Mouse (Mus musculus): ENCODE data around the gene Gon4l. TPM values are rescaled to one million over a fixed set of nuclear protein-coding genes. Genes with fewer than 3 reads are reported as not detected.

Gene Gon4l
- total RNA-seq, 2 experiments from 2014 or later: 25.2 to 27.4 TPM

DNA sequence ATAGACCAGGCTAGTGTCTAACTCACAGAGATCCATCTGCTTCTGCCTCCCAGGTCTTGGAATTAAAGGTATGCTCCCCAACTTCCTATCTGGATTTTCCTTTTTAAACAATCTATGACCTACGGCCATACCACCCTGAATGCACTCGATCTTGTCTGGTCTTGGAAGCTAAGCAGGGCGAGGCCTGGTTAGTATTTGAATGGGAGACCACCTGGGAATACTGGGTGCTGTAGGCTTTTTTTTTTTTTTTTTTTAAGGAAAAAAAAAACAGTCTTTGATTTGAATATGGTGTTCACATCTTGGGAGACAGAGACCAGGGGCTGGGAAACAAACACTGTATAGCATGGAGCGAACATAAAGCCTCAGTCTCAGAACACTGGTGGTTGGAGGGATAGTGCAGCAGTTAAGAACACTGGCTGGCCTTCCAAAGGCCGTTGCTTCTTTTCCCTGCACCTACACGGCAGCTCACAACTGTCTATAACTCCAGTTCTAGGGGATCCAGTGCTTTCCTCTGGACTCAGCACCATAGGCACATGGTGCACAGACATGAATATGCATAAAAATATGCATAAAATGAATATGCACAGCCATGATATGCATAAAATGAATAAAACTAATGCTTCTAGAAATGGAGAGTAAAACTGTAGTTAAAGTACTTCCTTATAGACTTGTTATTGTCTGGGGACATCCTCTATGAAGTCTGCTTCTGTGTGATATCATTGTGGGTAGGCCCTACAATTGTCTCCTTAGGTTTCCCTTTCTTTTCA is 71.5 kb downstream of the Gon4l start:
- no peak for DNase-seq (ENCODE audit: low spot score in 2 of 2)

GRCm38 (mm10) chr3:88912585-88912984 is 77.6 kb downstream of the Gon4l start:
- DNase-seq (ENCODE audit: low spot score in 2 of 2): no peak

GRCm38 (mm10) chr3:88913511-88914383 is 78.7 kb downstream of the Gon4l start, which contains the start of gene Msto1:
Gene Msto1, minus strand, starts transcription at chr3:88913999.
- peak; percentile 87 to 90 for DNase-seq (ENCODE audit: low spot score in 2 of 2)

- DNase-seq (ENCODE audit: low spot score in 2 of 2): no peak
Measured at GRCm38 (mm10) chr3:88914384-88914810, 79.4 kb downstream of the Gon4l start.

DNA sequence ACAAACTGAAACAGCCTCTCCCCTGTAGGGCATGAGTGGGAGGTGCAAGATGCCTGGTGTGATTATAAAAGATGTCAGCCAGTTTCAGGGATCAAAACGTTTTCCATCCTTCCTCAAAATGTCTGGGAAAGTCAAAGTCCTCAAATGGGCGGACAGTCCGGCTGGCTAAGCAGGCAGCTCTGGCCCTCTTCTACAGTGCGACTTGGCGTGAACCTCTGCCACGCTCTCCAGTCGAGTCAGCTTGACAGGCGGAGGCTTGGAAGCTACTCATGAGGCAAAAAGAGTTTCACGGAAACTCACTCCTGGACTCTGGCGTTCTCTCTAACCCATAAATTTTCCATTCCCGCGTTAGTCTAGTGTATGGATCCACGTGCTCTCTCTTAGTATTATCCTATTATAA is 84.0 kb downstream of the Gon4l start:
- no peak for DNase-seq (ENCODE audit: low spot score in 2 of 2)

- DNase-seq (ENCODE audit: low spot score in 2 of 2): no peak
Measured at GRCm38 (mm10) chr3:88921411-88921810, 86.4 kb downstream of the Gon4l start.

- DNase-seq (ENCODE audit: low spot score in 2 of 2): no peak
Measured at GRCm38 (mm10) chr3:88923989-88924591, 89.1 kb downstream of the Gon4l start.

GRCm38 (mm10) chr3:88925651-88926050 is 90.6 kb downstream of the Gon4l start:
- DNase-seq (ENCODE audit: low spot score in 2 of 2): no peak

DNA sequence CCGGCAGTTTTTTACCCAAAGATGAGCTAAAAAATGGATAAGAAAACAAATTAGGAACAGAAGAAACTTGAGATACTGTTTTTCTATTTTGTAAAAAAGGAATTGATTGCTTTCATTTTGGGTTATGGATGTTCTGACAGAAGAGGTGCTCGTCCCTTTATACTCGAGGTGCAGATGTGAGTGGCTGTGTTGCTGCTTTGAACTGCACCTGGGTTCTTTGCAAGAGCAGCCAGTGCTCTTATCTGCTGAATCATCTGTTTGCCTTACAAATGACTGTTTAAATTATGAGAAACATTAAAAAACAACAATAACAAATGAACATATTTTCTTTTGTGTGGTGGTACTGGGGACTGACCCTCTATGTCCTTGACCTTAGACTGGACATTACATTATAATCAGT is 94.5 kb downstream of the Gon4l start:
- DNase-seq (ENCODE audit: low spot score in 2 of 2): no peak

- no peak for DNase-seq (ENCODE audit: low spot score in 2 of 2)
Measured at GRCm38 (mm10) chr3:88939071-88939470, 104.0 kb downstream of the Gon4l start.

DNA sequence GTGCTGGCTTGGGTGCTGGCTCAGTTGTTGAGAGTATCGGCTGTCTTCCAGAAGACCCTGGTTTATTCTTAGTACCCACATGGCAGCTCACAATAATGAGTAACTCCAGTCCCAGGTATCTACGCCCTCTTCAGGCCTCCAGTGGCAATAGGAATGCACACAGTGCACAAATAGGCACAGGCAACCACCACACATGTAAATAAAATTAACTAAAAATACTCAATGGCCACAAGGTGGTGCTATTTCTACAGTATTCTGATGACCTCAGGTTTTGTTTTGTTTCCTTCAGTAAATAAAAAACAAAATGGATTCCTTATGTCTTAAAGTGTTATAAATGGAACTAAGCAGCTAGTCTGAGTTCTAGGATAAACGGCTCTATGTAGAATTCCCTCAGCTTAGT is 104.7 kb downstream of the Gon4l start:
- no peak for DNase-seq (ENCODE audit: low spot score in 2 of 2)

GRCm38 (mm10) chr3:88942316-88942880 is 107.4 kb downstream of the Gon4l start:
- DNase-seq (ENCODE audit: low spot score in 2 of 2): no peak

DNA sequence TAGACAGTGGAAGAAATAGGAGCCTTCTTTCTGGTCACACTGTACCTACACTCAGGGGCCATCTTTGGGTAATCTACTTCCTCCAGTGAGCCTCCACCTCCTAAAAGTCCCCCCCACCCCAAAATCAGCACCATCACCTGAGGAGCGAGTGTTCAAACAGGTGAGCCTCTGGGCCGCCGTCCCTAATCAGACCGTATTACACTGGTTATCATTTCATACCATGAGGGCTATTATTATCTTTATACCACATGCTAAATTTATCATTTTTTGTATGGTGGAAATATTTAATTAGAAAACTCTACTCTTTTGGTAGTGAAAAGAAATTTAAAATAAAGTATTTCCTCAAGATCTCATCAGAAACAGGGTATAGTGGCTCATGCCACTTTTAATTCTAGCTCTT is 109.1 kb downstream of the Gon4l start:
- no peak for DNase-seq (ENCODE audit: low spot score in 2 of 2)

GRCm38 (mm10) chr3:88949786-88950575 is 115.0 kb downstream of the Gon4l start:
- peak; percentile 87 to 89 for DNase-seq (ENCODE audit: low spot score in 2 of 2)

GRCm38 (mm10) chr3:88950576-88951326 is 115.7 kb downstream of the Gon4l start, which contains the start of the genes Ash1l and Dap3:
Gene Ash1l, plus strand, starts transcription at chr3:88950622.
Gene Dap3, minus strand, starts transcription at chr3:88951181.
- peak; percentile 79 to 80 for DNase-seq (ENCODE audit: low spot score in 2 of 2)

DNA sequence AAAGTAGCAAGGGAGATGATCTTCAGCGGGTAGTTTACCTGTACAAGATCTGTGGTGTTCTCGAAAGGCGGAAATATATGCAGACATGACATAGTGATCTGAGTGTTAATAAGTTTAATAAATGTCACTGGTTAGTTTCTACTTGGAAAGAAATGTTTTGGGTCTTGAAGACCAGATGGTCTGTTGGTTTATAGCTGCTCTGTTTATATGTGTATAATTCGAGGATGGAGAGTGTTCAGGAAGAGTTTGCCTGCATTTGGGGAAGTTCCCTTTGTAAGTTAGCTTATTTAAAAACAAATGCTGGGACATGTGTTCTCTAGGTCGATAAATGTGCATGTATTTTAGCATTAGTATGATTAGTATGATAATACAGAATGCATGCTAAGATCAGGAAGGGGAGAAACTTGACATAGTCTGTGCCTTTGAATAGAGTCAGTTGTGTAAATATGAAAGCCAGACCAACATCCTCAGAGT is 116.3 kb downstream of the Gon4l start:
- no peak for DNase-seq (ENCODE audit: low spot score in 2 of 2)

- peak in 1 of 2 experiments; percentile 5 for DNase-seq (ENCODE audit: low spot score in 2 of 2)
Measured at GRCm38 (mm10) chr3:88953246-88953645, 118.2 kb downstream of the Gon4l start.

DNA sequence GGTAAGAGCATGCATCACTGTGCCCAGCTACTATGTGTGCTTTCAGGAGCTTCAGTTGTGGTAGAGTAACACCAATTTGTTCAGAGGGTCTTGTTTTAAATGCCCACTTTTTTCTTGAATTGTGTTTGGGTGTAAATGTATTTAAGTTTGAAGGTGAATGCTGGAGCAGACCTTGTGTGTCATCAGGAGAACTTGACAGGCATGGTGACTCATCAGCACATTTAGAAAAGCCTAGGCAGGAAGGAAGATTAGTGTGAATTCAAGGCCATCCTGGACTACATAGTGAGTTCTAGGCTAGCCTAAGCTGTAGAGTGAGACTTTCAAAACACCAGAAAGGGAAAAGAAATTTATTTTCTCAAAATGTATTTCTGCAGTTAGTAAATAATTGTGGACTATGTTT is 118.7 kb downstream of the Gon4l start:
- DNase-seq (ENCODE audit: low spot score in 2 of 2): no peak
